Mouse (Mus musculus) heart, postnatal 4 days (tissue): Measurements from ENCODE around the gene Slc15a5. TPM values are rescaled to one million over a fixed set of nuclear protein-coding genes. Genes with fewer than 3 reads are reported as not detected.
A peak's percentile ranks its signal among the peaks of the same experiment; 100 is the strongest.

ENCODE experiments used
- DNase-seq: peaks from one replicate; pipeline ENCODE4 v3.0.0; 2021
- total RNA-seq, 2 experiments: library from RNA; stranded (reverse); gene quantifications; 2 replicates each; pipeline ENCODE4 v1.2.3; 2021

Gene Slc15a5
- total RNA-seq, 2 experiments from 2014 or later: not detected

DNA sequence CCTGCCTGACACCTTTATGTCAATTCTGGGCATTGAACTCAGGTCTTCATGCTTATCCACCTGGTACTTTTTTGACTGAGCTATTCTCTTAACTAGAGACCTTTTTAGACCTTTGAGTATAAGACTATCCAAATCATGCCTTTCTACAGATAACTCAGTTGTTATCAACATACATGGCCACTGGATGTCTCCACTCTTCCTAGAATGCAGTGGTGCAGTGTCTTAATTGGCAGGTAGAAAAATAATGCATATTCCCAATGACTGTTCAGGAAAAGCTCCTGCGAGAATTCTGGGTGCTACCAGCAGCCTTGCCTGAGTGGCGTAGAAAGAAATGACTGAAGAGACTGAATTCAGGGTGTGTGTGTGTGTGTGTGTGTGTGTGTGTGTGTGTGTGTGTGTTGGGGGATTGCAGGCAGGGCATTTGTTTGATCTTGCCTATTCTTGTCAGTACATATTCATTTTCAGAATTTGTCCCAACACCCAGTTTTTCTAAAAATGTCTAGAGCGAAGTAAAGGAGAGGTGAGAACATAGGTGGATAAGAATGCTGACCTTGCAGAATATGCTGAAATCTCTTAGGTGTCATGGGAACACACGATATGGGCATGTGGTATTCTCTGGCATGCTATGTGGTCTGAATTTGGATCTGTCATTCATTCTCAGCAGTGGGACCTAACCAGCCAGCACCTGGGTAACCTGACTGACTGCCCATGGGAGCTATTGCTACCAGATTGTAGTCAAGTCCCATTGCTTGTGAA is 119.5 kb downstream of the Slc15a5 start:
- no peak for DNase-seq

DNA sequence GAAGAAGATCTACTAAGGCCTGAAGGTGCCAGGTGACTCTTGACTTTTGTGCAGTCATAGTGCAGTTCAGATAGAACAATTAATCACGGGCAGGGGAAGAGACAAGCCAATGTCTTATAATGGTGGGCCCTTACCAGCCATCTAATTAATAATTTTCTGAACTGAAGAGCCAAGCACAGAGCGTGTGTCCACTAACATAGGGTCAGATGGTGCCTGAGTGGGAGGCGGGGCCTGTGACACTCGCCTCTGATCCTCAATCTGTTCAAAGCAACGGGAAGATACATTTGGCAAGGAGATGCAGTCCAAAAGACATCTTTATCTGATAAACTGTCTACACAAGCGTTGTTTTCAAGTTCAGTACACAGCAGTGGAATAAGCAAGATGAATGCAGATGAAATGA is 122.1 kb downstream of the Slc15a5 start:
- DNase-seq: no peak

GRCm38 (mm10) chr6:137956783-137957429 is 122.8 kb downstream of the Slc15a5 start:
- no peak for DNase-seq

- DNase-seq: no peak
Observed at GRCm38 (mm10) chr6:137946520-137946919, 133.2 kb downstream of the Slc15a5 start.

- no peak for DNase-seq
Observed at GRCm38 (mm10) chr6:137940374-137941218, 139.1 kb downstream of the Slc15a5 start.

DNA sequence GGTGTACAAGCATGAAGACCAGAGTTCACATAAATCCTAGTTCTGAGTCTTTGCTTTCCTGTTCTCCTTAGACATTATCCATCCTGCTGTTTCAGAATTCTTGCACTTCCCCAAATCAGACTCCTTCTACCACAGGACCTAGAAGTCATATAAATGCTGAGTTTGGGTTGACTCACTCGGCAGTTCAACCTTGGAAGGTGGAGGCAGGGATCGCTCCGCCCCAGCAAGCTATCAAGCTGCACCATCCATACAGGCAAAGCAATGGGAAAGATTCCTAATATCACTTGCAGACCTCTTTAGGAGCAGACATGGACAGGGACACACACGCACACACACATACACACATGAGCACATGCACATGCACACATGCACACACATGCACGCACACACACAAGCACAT is 142.2 kb downstream of the Slc15a5 start:
- no peak for DNase-seq

DNA sequence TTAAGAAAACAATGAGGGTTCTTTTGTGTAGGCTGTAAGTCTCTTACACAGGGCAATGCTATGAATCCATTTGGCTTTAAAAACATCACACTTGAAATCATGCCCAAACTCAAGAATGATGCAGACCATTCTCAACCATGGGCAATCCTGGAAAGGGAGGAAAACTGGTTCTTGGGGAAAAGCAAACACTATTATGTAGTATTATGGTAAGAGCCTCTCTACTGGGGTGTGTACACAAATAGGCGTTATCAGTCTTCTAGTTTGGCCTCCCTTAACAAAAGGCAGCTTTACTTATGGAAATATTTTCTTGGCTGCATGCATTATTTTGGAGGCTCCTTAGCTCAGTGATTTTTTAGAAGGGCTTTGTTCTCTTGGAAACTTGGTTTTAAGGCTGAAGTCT is 143.4 kb downstream of the Slc15a5 start:
- DNase-seq: no peak

DNA sequence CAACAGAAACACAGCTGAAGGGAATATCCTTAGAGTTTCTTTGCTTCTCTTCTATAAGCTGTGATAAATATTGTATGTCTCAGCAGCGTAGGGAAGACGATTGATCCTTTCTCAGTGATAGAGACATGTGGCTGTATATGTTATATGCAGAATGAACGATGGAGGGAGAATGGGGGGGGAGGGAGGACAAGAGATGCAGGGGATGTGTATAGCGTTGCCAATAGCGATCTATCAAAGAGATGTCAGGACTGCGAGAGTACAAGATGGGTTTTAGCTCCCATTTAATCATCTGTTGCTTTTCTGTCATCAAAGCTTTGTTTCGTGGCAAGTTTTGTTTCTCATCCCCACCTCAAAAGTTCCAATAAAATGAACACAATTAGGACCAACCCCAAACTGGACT is 143.9 kb downstream of the Slc15a5 start:
- no peak for DNase-seq

DNA sequence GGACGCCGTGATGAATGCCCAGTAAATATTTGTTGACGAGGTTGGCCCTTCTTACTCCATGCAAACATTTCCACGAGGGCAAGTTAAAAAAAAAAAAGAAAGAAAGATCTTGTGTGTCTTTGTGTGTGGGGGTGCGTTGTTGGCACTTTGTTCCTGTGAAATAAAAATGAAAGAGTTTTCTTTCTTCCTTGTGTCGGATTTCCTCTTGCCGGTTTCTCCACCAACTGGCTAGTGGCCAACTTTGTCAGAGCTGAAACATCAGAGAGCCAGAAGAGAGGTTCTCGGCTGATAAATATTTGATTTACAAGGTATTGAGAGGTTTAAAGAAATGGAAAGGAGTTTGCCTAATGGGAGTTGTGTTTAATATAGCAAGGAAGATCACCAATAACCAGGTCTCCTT is 144.4 kb downstream of the Slc15a5 start:
- peak; percentile 30 for DNase-seq

GRCm38 (mm10) chr6:137934545-137935298 is 145.0 kb downstream of the Slc15a5 start:
- DNase-seq: no peak

Other genes starting within 250 kb of the Slc15a5 start
- 10 to 100 TPM; 22.3 to 30.4 TPM for gene Mgst1, start 60.4 kb upstream of the Slc15a5 start, total RNA-seq